Mouse (Mus musculus) spleen, adult 2 months (tissue): ENCODE measurements around the gene Crim1.

Experiments used
- CTCF ChIP-seq: fragments of 200-500 bp; IDR thresholded peaks from 2 replicates; pipeline ENCODE4 v1.5.1; 2011; ENCODE audit warnings: mild to moderate bottlenecking, inconsistent platforms; ENCODE audit not compliant: insufficient read depth, insufficient read length, insufficient replicate concordance; ENCODE audit errors: extremely low read depth
- POLR2A ChIP-seq: fragments of 200-500 bp; IDR thresholded peaks from 2 replicates; pipeline ENCODE4 v1.6.1; 2011; ENCODE audit warnings: low read depth, low read length, inconsistent platforms

DNA sequence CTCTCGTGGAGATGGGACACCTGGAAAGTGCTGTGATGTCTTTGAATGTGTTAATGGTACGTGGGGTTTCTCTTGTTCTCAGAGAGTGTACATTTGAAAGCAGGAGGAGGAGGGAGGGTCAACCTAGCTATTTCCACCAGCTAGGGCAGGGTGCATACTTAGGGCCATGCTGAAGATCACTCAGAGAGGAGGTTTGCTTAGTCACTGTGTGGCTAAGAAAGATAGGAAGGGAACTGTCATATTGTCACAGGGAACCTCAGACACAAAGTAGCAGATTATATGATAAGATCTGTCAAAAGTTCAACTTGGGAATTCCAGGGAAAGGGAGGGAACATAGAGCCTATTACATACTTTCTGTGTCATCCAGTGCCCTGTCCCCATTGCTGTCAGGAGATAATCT is 103.0 kb downstream of the Crim1 start:
- TF ChIP-seq CTCF (no peak), POLR2A (no peak)
